Mouse (Mus musculus): ENCODE data around the gene Aff3.

Aff3 gene

DNA sequence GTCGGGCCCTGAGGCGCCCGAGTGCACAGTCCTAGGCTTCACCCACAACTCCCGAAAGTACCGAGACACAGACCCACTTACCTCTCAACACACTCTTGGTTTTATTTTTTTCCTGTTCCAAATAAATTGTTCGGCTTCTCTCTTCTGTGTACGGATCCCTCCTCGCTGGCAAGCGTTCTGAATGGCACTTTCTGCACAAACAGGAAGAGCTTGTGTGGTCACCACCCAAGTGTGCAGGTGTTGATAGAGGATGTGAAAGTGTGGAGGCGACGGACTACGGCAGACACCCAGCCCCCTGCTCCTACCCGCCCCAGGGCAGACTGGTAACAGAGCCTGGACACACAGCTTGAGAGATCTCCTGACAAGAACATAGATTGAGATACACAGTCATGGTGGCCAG, at the start of gene Aff3:
Gene Aff3, minus strand, starts transcription at position 179 of the 400 bp plus-strand sequence.
- DNase-seq, result no peak

DNA sequence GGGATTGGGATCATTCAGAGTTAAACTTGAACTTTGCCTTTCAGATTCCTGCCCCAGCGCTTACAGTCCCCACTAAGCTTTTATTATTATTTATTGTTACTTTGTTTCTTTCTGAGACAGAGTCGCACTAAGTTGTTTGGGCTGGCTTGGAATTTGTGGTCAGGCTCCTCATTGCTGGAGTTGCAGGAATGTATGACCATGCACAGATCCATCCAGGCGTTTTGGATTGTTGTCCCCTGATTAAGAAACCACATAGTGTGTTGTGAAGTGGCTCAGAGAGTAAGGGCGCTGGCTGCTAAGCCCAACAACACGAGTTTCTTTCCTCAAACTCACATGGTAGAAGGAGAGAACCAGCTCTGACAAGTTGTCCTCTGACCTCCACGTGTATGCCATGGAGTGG, 35.9 kb upstream of the Aff3 start:
- no peak for DNase-seq

GRCm38 (mm10) chr1:38699244-38699643, 34.5 kb upstream of the Aff3 start:
- no peak for DNase-seq

GRCm38 (mm10) chr1:38695812-38696681, 31.3 kb upstream of the Aff3 start:
- DNase-seq, result no peak

- no peak for DNase-seq
Observed at GRCm38 (mm10) chr1:38695089-38695811, 30.5 kb upstream of the Aff3 start.

- DNase-seq, result no peak
Observed at GRCm38 (mm10) chr1:38694142-38694541, 29.4 kb upstream of the Aff3 start.

GRCm38 (mm10) chr1:38690471-38690870, 25.7 kb upstream of the Aff3 start:
- DNase-seq, result no peak

DNA sequence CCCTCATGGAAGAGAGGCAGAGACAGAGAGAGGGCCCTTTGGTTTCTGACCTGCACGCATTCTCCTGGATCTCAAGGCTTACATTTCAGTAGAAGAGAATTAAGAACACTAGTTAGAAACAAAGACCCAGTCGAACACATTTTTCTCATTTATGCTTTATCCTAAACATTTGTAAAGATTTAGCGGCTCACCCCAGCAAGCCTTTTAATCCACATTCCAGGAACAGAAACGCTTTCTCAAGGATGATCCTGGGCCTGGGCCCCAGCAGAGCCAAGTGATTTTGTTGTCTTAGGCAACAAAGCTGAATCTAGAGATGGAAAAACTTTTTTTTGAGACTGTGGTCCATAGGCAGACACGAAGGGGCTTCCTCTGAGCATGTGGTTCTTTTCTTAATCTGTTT, 23.5 kb upstream of the Aff3 start:
- DNase-seq, result no peak

DNA sequence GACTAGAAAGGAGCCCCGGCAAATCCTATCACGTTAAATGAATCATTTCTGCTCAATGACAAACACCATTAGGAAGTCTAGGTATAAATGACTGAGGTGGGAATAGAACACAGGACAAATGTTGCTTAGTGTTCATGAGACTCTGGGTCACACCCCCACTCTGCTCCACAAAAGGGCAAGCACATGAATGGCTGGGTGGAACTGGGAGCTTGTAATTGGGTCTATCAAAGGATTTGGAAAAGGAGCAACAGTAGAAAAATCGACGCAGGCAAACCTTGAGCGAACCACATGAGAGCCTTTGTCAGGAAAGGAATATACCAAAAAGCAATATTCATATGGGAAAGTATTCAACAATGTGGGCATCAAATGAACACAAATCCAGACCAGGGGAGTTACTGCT, 21.0 kb upstream of the Aff3 start:
- DNase-seq, result no peak

- no peak for DNase-seq
Observed at GRCm38 (mm10) chr1:38683158-38683721, 18.5 kb upstream of the Aff3 start.

GRCm38 (mm10) chr1:38679890-38680289, 15.1 kb upstream of the Aff3 start:
- no peak for DNase-seq

DNA sequence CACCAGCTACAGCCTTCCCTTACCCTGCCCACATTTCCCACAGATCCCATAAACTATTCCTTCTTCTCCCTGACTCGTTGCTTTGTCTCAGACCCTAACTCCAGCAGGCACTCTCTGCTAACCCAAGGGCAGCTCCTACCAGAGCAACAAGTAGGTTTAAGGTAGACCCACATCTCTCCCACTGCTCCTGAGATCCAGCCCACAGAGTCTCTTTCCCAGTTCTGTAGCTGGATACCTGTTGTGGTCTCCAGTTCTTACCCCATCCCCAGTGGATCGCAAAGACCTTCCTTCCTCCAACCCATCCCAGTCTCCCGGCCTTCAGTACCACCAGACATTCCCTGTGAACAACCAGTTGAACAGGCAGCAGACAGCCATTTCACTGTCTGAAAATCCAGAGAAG, 7.0 kb upstream of the Aff3 start:
- no peak for DNase-seq

GRCm38 (mm10) chr1:38671019-38671418, 6.3 kb upstream of the Aff3 start:
- DNase-seq, result no peak

GRCm38 (mm10) chr1:38668327-38668726, 3.6 kb upstream of the Aff3 start:
- no peak for DNase-seq

DNA sequence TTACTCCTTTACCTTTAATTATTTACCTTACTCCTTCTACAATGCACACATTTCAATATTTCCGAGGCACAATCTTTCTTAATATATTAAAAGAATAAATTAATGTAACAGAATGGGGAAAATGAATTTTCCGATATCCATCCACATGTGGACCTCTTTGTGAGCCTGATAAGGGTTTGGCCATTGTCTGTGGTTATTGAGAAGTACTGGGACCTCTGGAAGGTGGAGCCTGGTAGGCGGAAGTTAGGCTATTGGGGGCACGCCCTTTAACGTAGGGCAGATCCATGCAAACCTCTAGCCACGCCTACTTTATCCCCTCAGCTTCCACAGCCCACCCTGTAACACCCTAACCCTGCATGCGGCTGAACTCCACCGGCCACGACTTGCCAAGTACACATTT, 3.1 kb upstream of the Aff3 start:
- DNase-seq, result no peak

DNA sequence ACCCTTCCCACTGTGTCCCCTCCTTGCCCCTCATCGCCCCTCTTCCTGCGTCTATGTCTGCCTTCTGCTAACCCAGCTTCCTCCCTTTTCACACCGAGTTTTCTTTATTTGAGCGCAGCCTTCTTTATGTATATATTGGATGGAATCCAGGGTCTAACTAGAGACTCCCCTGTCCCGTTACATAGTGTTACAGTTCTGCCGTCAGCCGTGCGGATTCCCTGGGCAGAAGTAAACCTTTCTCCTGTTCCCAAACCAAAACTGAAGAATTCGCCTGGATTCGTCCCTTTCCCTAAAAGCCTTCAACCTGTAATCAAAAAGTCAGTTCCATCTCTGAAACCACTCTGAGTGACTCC, 2.0 kb upstream of the Aff3 start:
- no peak for DNase-seq

GRCm38 (mm10) chr1:38666111-38666765, 1.5 kb upstream of the Aff3 start:
- DNase-seq, result no peak

GRCm38 (mm10) chr1:38665611-38666010, 856 bp upstream of the Aff3 start:
- no peak for DNase-seq

DNA sequence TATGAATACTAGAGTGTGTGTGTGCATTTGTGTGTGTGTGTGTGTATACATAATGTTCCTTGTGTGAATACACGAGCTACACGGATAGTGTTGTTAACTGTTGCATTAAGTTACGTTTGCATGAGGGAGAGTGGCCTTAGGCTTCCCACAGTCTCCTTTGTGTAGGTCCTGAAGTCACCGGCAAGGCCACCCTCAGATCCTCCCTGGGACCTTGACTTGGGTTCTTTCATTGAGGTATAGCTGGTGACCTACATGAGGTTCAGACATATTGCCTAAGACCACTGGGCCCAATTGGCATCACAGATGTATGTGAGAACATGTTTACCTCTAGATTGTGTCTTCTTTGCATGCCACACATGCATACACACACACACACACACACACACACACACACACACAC, 494 bp downstream of the Aff3 start:
- no peak for DNase-seq

DNA sequence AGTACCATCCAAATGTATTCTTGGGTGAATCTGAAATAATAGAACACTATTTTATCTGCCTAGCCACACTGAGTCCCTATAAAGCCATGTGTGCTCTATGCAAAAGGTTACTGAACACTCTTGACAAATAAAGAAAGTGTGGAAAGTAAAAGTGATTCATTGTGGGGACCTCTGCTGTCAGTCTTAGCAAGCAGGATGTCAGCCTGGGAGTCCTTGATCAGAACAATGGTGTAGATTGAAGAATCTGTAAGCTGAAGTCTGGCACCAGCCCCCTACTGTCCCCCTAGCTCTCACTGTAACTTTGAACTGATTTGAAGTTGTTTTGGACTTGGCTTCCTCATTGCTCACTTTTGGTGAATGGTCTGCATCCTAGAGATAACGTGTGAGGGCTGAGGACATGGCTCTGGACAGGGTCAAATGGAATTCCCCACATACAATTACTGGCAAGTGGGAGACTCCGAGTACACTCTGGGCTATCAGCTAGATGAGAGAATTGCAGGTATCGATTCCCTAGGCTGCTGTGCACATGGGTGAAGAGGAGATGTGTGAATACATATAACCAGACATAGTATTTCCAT, 2.0 kb downstream of the Aff3 start:
- DNase-seq, result no peak

DNA sequence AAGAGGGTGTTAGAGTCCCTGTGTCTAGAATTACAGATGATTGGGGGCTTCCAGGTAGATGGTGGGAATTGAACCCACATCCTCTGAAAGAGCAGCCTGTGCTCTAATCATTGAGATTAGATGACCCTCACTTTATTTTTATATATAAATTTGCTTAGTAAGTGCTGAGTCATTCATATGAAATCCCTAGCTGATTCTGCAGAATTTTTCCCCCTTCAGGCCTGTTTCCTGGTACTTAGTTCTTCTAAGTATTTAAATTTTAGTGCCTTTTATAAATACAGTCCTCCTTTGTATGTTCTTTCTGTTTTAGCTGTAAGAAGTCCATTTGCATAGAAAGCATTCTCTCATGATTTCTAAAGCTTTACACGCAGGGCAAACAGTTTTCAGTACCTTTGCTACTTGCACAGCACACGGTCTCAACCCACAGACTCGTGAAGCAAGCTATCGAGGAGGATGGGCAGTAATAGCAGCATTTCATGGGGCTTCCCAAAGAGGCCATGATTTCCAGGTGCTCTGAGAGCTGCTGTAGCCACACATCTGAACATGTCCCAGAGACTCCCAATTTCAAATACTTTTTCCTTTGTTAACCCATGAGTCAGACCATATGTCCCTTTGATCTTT, 5.7 kb downstream of the Aff3 start:
- no peak for DNase-seq

DNA sequence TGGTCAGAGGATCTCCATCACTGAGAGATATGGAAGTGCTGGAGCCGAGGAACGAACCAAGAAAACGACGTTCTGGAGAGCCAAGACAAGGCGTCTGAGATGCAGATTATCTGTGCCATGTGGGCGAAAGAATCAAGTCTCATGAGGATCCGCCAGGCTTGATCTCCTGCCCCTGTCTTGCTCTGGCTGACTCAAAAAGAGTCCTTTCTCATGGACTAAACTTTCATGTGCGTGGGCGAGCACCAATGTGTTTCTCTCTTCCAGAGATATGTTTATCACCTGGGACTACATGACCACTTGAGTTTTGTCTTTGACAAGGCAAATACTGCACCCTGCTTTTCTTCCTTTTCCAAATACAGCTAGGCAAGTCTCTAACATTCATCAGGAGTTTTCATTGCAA, 6.4 kb downstream of the Aff3 start:
- DNase-seq, result no peak

- DNase-seq, result no peak
Observed at GRCm38 (mm10) chr1:38657606-38658005, 7.1 kb downstream of the Aff3 start.
